Mouse (Mus musculus): Measurements from ENCODE around the gene Sacm1l. TPM values are rescaled to one million over a fixed set of nuclear protein-coding genes. Genes with fewer than 3 reads are reported as not detected.

Sacm1l gene
- total RNA-seq, 4 experiments from 2014 or later = 60.6 to 65.9 (median 62.7) TPM

- DNase-seq (ENCODE audit: low spot score in 2 of 2) = no peak
Observed at GRCm38 (mm10) chr9:123577360-123578192, 48.0 kb downstream of the Sacm1l start.

GRCm38 (mm10) chr9:123589240-123589910 is 59.8 kb downstream of the Sacm1l start:
- DNase-seq (ENCODE audit: low spot score in 2 of 2) = no peak

DNA sequence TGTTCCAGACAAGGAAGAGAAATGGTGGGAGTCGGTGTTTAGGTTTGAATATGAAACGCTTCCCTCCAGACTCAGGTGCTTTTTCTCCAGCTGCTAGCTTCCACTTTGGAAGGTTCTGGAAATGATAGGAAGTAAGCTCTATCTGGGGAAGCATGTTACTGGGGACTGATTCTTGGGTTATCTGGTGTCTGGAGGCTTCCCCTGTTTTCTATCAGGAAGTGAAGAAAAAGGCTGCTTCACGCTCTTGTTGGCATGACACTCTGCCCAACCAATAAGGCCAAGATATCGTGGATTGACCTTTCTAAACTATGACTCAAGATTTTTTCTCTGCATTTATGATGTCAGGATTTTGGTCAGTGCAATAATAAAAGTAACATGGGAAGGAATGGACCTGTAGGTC is 65.6 kb downstream of the Sacm1l start:
- no peak for DNase-seq (ENCODE audit: low spot score in 2 of 2)

GRCm38 (mm10) chr9:123596910-123597309 is 67.4 kb downstream of the Sacm1l start:
- no peak for DNase-seq (ENCODE audit: low spot score in 2 of 2)

DNA sequence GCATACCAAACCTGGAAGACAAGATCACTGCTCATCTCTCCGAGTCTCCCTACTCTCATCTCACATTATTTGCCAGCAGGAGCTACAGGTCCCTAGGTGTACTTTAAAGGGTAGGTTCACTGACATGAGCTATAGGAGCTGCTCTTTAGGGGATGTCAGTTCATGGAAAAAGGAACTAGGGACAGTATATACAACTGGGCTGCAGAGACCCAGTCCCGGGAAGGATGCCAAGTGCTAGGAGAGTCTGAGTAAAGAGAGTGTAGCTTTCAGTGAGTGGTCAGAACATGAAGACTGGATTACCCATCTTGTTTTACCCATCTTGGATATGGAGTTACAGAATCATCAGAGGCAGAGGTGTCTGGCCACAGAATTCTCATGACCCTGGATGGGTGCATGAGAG is 67.8 kb downstream of the Sacm1l start:
- DNase-seq (ENCODE audit: low spot score in 2 of 2) = no peak

- DNase-seq (ENCODE audit: low spot score in 2 of 2) = no peak
Observed at GRCm38 (mm10) chr9:123601529-123601928, 72.0 kb downstream of the Sacm1l start.

DNA sequence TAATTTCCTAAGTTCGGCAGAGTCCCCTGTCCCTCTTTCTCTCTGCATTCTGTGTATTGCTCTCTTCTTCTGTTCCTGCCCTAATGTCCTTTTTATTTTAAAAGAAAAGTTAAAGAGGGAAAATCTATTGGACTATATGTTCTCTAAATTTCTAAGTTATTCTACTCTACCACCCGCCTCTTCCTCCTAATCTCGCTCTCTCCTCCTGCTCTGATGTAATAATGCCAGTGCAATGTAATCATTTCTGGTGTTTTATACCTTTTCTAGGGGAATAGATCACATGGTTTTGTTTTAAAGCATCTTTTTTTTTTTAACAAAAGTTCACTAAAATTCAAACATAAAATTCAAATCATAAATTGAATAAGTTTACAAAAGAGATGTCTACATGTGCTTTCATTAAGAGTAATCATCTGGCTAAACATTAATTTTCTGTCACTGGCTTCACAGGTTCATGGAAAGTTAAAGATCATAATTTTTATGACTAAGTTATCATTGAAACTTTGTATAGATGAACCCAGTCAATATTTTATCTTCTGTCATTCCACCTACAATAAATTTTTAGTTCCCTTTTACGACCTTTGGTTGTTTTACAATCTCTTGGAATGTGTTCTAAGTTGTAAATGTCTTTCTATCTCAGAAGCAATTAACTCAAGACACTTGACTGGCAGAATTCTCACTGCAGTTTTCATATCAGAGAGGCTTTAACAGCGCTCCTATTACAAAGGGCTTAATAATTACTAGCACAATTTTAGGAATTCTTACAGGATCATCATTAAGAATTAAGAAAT is 90.9 kb downstream of the Sacm1l start:
- DNase-seq (ENCODE audit: low spot score in 2 of 2) = no peak

DNA sequence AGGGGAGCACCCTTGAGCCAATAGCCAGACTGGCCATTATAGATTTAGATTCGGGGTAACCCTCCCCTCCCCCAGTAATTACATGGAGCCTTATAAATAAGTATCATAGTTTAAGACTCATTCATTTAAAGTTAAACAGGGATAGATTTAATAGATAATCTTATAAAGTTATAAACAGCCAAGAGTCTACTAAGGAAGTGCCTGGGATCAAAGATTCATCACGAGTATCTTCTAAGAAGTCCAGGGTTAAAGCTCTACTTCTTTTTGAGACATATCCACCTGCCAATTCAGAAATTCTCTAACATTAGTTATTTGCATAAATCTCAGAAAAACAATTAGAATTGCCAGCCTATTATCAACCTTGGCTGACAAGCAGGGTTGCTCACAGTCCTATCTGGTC is 95.2 kb downstream of the Sacm1l start:
- no peak for DNase-seq (ENCODE audit: low spot score in 2 of 2)

- no peak for DNase-seq (ENCODE audit: low spot score in 2 of 2)
Observed at GRCm38 (mm10) chr9:123625821-123626220, 96.3 kb downstream of the Sacm1l start.

- DNase-seq (ENCODE audit: low spot score in 2 of 2) = no peak
Observed at GRCm38 (mm10) chr9:123631666-123632065, 102.1 kb downstream of the Sacm1l start.

DNA sequence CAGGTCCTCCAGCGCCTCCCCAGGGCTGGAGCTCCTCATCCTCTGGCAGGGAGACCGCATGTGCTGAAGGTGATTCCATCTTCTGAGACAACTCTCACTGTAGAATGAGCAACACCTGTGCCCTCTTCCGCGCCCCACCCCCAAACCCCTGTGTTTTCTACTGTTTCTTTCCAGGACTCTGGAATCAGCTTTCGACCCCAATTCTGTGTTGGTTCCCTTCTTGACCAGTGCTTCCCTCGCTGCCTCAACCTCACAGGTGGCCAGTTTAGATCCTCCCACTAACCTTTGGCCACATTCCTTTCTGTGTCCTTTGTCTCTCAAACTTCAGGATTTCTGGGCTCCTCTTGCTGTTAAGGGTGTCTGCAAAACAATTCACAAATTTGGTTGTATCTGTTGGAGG is 102.7 kb downstream of the Sacm1l start, which contains the start of gene Slc6a20b:
Gene Slc6a20b, minus strand, starts transcription at position 285 of the 400 bp plus-strand sequence.
- no peak for DNase-seq (ENCODE audit: low spot score in 2 of 2)

DNA sequence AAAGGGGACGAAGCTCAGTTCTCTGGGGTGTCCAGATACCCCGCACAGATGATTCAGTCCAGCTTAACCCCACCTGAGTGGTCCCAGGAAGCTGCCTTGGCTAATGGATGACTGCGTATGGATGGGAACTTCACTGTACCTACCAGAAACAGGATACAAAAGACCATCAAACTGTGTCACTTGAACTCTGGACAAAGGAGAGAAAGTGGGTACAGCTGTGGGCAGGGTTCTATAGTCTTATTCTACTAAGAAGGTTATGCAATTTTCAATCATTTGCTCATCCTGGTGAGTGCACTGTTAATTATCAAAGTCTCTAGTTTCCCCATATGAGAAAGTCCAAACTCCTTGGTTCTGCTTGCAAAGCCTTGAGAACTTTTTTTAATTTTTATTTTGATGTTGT is 103.4 kb downstream of the Sacm1l start:
- no peak for DNase-seq (ENCODE audit: low spot score in 2 of 2)

DNA sequence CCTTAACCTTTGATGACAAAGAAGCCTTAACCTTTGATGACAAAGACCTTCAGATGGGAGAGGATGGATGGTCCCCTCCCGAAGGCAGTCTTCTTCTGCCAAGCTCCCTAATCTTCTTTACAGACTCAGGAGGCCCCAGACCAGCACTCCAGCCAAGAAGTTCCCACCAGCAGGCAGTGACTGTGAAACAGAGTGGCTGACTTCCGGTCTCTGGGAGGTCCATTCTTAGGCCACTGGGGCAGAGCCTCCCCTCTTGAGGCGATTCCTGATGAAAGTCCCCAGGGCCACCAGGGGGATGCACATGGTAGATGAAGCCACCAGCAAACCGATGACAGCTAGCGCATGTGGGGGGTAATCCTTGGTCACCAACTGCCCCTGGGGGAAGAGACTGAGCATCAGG is 107.2 kb downstream of the Sacm1l start:
- no peak for DNase-seq (ENCODE audit: low spot score in 2 of 2)

- no peak for DNase-seq (ENCODE audit: low spot score in 2 of 2)
Observed at GRCm38 (mm10) chr9:123638231-123638630, 108.7 kb downstream of the Sacm1l start.

DNA sequence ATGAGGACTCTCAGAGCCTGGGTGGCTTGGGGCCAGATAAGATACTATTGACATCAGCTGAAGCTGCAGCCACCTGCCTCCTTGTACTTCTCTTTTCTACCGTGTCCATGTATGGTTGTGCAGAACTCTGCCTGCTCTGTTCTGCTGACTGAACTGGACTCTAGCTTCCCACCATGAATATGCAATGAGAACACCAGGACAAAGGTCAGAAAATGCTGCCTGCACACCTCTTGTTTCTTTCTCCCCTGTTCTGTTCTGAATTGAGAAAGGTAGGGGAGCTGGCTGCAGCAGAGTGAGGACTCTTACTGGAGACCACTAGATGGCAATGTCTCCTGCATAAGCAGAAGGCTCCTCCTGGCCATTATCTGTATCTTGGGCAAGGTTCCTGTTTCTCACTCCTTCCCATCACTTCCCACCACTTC is 109.1 kb downstream of the Sacm1l start:
- no peak for DNase-seq (ENCODE audit: low spot score in 2 of 2)

GRCm38 (mm10) chr9:123640106-123640505 is 110.5 kb downstream of the Sacm1l start:
- no peak for DNase-seq (ENCODE audit: low spot score in 2 of 2)

Other genes starting within 250 kb of the Sacm1l start
- 100 to 1,000 TPM in 1 of 4 experiments, 10 to 100 TPM in 3; 48.7 to 105 (median 76.9) TPM for gene Lars2, start 162.8 kb upstream of the Sacm1l start, total RNA-seq (2022)
- gene Limd1, start 51.1 kb upstream of the Sacm1l start, total RNA-seq (2022) = 10 to 100 TPM in 1 of 4 experiments, 1 to 10 TPM in 3; 7.7 to 10.1 (median 8.0) TPM
- gene Slc6a20b, start 102.8 kb downstream of the Sacm1l start, total RNA-seq (2022) = under 1 TPM; 0.18 to 0.76 (median 0.63) TPM
- under 1 TPM; 0.18 to 0.28 (median 0.26) TPM for gene Ccr9, start 148.7 kb downstream of the Sacm1l start, total RNA-seq (2022)
- 10 to 100 TPM; 20.4 to 26.7 (median 23.4) TPM for gene Slc6a20a, start 149.1 kb downstream of the Sacm1l start, total RNA-seq (2022)
- gene Lztfl1, start 187.9 kb downstream of the Sacm1l start, total RNA-seq (2022) = 10 to 100 TPM; 57.7 to 69.4 (median 64.5) TPM

Measured in left cerebral cortex, adult 8-10 months (tissue).